Mouse (Mus musculus): ENCODE measurements around the gene Zfp13.
"Not testable (repeated sequence)": the region's sequence is repeated elsewhere in the genome, so short reads cannot be mapped to it uniquely, and the experiment has no call there.

The Zfp13 gene

DNA sequence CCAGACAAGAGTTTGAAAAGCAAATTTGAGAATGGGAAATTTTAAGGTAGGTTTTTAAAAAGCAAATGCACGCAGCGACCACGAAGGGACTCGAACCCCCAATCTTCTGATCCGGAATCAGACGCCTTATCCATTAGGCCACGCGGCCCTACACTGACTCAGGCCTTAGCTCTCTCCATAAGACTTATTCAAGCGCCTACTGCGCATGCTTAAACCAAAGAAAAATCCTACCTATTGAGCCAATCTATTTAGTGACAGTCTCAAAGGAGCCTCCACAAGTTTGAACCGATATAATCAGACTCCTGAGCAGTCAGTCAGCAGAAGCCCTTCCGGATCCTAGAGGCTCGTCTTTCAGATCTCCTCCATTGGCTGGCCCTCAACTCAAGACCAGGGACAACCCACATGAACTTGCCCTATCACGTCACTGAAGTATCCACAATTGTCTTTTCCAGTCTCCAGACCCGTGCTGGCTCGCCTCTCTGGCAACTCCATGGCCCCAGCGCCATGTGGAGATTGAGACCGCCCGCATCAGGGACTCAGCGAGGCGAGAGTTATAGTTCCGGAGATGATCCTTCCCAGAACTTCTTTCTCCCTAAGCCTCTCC lies 49.0 kb downstream of the Zfp13 start:
- DNase-seq (ENCODE audit: low spot score): peak; percentile 94

DNA sequence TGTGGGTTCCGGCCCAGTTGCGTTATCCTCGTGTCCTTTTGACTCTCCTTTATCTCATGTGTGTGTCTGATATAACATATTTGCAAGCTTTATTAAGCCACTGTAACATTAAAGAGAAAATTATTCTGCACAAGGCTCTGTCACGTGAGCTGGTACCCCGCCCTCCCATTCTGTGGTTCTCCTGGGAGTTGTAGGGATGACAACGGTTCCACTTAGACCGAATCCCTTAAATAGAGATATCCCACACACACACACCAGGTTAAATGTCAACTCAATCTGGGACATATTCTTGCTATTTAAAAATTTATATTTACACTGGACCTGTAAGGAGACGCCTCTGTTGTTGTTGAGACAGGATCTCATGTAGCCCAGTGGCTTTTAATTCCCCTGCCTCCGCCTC lies 49.8 kb downstream of the Zfp13 start:
- DNase-seq (ENCODE audit: low spot score): no peak

DNA sequence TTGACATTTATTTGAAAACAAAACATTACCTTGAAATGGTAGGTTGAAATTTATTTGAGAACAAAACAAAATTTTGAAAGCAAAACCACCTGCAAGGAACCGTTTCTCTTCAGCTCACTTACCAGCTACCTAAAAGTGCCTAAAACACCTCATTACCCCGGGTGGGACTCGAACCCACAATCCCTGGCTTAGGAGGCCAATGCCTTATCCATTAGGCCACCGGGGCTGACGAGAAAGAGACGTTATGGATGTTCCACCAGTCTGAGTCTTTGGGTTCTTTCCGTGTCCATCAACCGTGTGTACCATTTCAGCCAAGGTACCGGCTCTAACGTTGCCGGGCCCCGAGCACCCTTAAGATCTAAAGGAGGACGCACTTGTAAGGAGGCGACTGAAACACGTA lies 50.7 kb downstream of the Zfp13 start:
- peak; percentile 49 for DNase-seq (ENCODE audit: low spot score)

GRCm38 (mm10) chr17:23547681-23548443 lies 51.4 kb downstream of the Zfp13 start:
- no peak for DNase-seq (ENCODE audit: low spot score)

GRCm38 (mm10) chr17:23546702-23547505 lies 52.4 kb downstream of the Zfp13 start:
- DNase-seq (ENCODE audit: low spot score): peak; percentile 81

DNA sequence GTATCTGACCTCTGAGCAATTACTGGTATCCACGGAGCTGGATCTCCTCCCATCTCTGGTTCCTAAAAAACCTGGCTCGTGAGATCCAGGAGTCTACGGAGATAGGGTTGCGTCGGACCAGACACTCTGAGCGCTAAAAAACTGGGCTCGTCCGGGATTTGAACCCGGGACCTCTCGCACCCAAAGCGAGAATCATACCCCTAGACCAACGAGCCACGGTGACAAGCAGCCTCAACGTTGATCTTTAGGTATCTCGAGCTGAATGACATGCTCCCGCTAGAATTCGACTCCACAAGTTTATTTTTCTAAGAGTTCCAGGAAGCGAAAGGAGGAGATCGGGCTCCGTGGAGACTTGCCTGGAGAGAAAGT lies 53.0 kb downstream of the Zfp13 start:
- DNase-seq (ENCODE audit: low spot score): no peak

DNA sequence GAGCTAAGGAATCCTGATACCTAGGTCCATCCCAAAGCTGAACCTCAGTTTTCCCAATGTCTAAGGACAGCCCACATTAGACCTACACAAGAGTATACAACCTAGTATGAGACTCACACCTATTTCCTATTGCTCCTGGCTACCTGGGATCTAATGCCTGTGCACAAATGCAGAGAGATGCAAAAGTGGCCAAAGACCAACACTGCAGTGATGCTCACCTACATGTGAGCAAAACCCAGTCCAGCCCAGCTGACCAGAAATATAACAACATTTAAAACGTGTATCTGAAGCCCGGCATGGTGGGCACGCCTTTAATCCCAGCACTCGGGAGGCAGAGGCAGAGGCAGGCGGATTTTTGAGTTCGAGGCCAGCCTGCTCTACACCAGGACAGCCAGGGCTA lies 53.4 kb downstream of the Zfp13 start:
- DNase-seq (ENCODE audit: low spot score): no peak

DNA sequence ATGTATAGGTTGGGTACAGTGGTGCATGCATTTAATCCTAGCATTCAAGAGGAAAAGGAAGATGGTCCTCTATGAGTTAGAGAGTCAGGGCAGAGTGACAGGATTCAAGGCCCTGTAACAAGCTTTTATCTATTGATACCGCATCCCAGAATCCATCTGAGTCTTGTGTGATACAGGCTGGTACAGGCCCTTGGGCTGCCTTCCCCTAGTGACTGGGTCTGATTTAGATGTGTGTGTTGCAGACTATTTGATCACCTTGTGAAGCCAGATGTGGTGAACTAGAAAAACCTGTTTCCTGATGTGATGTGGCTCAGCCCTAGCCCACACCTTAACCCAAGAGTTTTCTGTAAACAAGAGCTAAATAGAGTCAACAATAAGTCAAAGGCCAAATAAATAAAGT lies 54.5 kb downstream of the Zfp13 start:
- DNase-seq (ENCODE audit: low spot score): no peak

DNA sequence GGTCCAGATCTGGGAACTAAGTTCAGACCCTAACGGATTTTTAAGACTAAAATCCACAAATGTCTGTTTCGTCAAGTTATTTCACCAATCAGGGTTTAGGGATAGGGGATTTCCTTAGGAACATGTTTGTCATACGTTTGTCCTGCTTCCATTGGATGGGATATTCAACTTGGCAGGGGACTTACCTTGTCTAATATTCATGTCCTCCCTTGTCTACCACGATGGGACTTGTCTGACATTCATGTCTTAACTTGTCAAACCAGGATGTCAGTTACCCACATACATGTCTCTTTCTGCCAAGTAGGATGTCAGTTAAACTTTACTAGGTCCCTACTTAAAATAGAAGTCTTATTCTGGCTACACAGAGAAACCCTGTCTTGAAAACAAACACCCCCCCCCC lies 55.3 kb downstream of the Zfp13 start:
- no peak for DNase-seq (ENCODE audit: low spot score)

- no peak for DNase-seq (ENCODE audit: low spot score)
Observed at GRCm38 (mm10) chr17:23543325-23543724, 56.0 kb downstream of the Zfp13 start.

GRCm38 (mm10) chr17:23542835-23543234 lies 56.5 kb downstream of the Zfp13 start:
- DNase-seq (ENCODE audit: low spot score): no peak

DNA sequence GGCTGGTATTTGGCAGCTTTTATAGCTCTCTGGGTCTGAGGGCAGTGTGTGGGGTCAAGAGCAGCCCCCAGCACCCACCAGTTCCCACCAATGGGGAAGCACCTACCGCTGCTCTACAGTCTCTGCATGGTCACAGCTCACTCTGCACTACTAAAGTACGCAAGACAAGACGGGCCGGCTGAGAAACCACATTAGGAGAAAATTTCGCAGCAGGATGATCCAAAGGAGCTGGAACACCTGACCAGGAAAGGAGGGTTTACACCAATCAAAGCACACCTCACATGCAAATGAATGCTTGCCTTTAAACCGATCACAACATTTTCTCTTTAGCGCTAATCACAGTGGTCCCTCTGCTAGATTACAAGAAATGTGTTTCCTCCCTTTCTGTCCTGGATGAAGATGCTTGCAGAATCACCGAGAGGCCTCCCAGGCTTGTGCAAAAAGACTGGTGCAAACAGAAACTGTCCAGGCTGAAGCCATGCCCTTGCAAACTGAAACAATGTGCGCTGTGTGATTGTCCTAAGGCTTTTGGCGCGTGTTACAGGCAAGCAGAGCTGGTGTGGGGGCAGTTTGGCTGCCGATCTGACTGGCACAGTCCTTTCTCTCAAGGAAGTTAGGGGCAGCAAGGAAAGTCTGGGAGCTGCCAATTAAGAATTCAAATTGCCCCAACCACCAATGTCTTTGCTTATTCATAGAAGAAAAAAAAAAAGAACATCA lies 57.1 kb downstream of the Zfp13 start:
- no peak for DNase-seq (ENCODE audit: low spot score)

- DNase-seq (ENCODE audit: low spot score): no peak
Observed at GRCm38 (mm10) chr17:23540605-23541475, 58.4 kb downstream of the Zfp13 start.

DNA sequence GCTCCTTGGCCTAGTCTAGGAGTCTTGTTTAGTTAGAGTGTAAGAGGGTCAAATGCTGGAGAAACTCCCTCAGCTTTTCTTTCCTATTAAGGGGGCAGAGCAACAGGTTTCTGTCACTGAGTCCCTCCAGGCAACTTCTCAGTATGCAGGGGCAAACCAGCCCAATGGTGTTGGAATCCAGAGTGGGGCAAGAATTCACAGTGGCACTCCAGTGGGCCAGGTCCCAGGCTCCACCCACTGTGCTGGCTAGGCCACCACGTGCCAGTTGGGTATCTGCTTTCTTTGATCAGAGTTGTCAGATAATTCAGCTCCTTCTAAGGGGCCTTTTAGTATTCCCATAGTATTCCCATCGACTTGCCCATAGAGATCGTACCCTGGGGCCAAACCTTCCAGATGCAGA lies 59.2 kb downstream of the Zfp13 start:
- DNase-seq (ENCODE audit: low spot score): no peak

- no peak for DNase-seq (ENCODE audit: low spot score)
Observed at GRCm38 (mm10) chr17:23539608-23540007, 59.7 kb downstream of the Zfp13 start.

- no peak for DNase-seq (ENCODE audit: low spot score)
Observed at GRCm38 (mm10) chr17:23538299-23539015, 60.8 kb downstream of the Zfp13 start.

GRCm38 (mm10) chr17:23537554-23538255 lies 61.6 kb downstream of the Zfp13 start:
- DNase-seq (ENCODE audit: low spot score): no peak

DNA sequence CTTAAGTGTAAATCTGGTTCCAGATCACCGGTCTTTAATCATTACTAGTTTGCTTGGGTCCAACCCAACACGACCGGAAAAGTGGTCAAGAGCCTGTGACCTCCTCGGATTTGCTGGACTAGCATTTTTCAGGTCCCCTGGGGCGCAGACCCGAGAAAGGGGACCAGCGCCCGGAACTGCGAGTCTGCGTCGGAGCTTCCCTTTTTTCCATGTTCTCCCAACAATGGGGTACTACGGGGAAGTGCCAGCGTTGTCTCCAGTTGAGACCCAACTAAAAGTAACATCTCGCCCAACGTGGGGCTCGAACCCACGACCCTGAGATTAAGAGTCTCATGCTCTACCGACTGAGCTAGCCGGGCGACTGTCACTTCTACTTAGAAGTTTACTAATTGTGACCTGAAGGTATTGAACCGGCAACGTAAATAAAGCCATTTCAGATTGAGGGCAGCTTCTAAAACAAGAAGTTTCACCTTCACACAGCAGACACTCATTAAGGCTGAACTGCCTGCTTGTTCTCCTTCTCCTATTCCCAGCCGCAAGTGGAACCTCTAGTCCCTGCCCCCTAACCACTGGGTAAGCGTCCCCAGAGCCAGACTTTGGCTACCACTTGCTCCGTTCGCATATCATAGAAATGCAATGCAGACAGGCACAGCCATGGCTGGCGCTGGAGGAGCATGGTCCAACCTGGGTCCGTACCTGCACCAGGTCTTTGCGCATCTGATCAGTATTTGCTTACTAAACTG lies 64.1 kb downstream of the Zfp13 start:
- not testable (repeated sequence) for DNase-seq (ENCODE audit: low spot score)
